Mouse (Mus musculus): ENCODE data around the gene Rcc2.

Rcc2 gene

GRCm38 (mm10) chr4:140711360-140711759, 11.0 kb downstream of the Rcc2 start:
- DNase-seq = peak; percentile 38

- peak; percentile 95 for DNase-seq
These were observed 13.4 kb downstream of the Rcc2 start for GRCm38 (mm10) chr4:140713480-140714365.

DNA sequence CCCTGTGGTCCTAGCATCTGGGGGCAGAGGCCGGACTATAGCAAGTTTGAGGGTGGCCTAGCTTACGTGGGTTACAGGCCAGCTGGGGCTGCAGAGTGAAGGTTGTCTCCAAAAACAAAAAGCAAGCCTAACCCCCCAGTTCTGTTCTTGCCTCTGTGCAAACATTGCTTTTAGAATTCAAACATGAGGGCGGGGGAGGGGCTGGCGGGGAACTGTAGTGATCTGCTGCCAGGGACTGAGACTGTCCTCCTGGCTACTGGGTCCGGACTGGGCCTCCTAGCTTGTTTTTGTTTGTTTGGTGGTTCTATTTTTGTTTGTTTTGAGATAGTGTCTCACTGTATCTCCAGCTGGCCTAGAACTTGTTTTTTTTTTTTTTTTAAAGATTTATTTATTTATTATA, 14.2 kb downstream of the Rcc2 start:
- DNase-seq = no peak

DNA sequence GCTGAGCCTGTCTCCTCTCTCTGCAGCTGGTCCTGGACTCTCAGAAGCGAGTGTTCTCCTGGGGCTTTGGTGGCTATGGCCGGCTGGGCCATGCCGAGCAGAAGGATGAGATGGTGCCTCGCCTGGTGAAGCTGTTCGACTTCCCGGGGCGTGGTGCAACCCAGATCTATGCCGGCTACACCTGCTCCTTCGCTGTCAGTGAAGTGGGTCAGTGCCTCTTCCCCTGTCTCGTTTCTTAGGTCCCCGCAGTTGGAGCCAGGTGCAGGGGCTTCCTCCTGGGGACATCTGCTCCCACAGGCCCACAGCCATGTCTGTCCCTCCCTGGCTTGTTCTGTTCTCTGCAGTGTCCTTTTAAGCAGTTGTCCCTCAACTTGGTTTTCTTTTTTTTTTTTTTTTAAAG, 16.7 kb downstream of the Rcc2 start:
- DNase-seq = no peak

DNA sequence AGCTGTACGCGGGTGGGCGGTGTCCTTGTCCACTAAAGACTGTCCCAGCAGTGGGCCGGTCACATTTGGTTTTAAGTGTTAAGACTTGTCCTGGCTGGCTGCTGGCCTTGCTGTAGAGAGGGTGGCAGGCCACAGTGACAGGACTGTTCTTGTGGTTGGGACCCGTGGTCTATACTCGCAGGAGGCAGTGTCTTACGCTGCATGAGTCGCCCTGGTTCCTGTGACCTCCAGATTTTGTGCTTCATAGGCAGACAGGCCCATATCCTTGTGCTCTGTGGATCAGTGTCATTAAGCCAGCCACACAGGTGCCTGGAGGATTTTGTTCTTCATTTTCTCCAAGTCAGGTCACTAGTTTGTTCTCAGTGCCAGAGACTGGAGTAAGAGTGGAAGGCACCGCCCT, 18.1 kb downstream of the Rcc2 start:
- no peak for DNase-seq

DNA sequence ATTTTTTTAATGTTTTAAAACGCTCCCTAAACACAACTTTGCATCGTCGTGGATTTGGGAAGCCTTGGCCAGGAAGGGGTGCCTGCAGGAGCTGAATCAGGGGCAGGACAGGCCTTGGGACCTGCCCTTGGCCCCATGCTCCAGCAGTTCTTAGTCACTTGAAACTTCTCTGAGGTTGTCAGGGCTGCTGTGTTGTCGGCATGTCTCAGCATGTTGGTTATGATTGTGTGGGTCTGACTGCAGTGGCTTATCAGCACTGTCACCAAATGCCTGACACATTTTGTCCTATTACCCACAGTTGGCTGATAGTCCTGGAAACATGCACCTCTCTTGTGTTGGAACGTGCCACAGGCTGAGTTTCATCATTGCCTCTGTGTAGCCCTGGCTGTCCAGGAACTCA, 19.8 kb downstream of the Rcc2 start:
- no peak for DNase-seq

DNA sequence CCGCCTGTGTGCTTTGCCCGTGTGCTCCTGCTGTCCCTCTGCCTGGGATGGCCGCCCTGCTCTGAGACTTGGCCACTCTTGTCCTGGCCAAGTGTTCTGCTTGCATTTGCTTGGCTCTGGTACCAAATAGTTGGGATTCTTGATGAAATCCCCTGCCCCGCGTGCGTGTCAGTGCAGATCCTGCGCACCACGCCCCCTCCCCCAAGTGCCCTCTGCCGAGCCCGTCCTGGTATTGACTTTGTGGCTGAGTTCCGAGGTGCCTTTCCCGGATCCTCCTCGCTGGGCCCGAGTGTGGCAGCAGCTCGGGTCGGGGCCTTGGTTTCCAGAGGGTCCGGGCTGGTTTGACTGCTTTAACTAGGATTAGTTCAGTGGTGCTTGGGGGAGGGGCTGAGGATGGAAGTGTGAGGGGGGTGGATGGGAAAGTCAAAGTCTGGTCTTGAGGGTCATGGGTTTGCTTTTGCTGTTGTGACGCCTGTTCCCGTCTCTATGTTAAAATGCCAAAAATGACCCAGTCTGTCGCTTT, 21.7 kb downstream of the Rcc2 start:
- no peak for DNase-seq

- no peak for DNase-seq
These were observed 22.4 kb downstream of the Rcc2 start for GRCm38 (mm10) chr4:140722710-140723109.

DNA sequence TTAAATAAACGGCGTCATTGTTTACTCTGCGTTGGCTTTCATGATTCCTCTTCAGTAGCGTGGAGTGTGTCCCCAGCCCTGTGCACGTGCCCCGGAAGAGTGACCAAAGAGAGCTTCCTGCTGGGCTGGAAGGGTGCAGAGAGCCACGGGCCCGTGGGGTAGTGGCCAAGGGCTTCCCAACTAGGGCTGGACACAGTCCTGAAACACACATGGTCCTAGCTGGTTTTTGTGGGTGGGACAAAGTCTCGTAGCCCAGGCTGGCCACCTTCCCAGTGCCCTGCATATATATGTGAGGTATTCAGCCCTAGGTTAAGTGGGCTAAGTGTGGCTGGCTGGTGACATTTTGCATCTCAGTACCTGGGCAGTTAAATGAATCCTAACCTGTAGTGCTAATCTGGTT, 22.9 kb downstream of the Rcc2 start:
- no peak for DNase-seq

DNA sequence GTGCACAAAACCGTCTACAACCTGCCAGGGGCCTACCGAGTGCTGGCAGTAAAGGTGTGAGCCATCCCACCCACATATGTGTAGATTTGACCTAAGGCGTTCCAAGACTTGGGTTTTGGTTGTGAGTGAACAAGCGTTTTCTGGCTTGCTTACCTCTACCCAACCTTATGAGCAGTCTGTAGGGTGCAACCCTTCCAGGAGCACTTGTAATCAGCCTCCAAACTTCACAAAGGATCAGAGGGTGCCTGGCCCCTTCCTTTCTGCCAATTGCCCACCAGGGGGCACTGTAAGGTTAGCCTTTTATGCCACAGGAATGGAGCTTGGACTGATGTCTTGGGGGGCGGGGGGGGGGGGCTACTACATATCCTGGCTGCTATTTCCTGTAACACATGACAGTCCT, 23.5 kb downstream of the Rcc2 start:
- DNase-seq = peak; percentile 65

- DNase-seq = no peak
These were observed 24.4 kb downstream of the Rcc2 start for GRCm38 (mm10) chr4:140724739-140725138.

- no peak for DNase-seq
These were observed 26.6 kb downstream of the Rcc2 start for GRCm38 (mm10) chr4:140726907-140727306.

GRCm38 (mm10) chr4:140731654-140732053, 31.3 kb downstream of the Rcc2 start:
- DNase-seq = no peak

DNA sequence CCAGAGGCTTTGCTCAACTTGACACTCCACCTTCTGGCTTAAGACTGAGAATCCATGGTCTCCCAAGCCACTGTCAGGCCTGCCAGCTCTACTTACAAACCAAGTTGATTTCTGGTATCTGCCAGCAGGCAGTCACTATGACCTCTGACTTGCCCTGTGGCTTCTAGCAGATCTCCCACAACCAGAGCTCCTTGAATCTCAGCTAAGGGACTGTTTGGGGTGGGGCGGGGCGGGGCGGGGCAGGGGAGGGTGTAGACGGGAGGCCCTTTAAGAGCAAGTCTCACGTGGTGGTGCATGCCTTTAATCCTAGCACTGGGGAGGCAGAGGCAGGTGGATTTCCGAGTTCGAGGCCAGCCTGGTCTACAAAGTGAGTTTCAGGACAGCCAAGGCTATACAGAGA, 32.5 kb downstream of the Rcc2 start:
- DNase-seq = no peak

DNA sequence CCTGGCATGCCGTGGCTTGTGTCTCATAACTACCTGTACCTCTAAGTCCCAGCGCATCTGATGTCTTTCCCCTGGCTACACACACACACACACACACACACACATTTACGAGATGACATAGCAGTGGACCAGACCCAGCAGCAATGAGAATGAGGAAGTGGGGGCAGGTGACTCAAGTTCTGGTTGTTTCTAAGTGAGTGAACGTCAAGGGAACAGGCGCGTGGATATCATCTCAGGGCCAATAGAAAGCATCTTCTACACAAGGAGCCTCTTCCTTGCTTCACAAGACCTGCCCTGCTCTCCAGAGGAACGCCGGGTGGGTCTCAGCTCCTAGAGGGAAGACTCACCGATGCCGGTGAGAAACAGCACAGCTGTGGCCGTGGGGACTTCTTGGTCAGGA, 40.3 kb downstream of the Rcc2 start:
- DNase-seq = no peak

DNA sequence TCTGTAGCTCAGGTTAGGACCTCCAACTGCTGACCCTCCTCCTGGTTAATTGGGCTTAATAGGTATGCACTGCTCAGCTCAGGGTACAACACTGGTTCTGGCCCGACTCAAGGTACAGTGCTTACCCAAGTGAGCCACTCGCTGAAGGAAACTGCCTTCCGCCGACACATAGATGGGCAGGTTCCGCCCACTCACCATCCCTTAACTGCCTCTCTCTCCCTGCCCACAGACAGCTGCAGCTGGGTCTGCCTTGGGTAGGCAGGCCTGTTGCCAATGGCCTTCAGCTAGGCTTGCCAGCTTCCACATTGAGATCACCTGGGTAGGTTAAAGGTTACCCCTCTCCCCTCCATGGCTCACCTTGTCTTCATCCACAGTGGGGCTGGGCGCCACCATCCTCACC, 41.1 kb downstream of the Rcc2 start:
- DNase-seq = no peak

DNA sequence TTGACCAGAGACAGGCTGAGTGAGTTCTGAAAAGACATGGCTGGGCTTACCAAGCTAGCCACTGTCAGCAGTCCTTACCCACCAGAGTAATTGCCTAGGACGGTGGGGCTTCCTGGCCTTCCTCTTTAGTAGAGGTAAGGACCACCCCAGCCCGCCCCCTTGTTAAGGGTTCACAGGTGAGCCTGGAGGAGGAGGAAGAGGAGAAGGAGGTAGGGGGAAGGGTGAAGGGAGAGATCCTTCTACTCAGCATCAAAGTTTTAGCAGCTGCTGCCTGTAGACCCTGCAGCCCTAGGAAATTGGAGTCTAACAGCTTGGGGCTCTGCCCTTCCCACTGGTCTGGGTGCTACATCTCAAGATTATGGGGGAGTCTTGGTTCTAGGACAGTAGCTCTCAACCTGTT, 42.2 kb downstream of the Rcc2 start, which contains the start of gene Padi6:
Gene Padi6, minus strand, starts transcription at position 101 of the 400 bp plus-strand sequence.
- no peak for DNase-seq

- no peak for DNase-seq
These were observed 42.7 kb downstream of the Rcc2 start for GRCm38 (mm10) chr4:140743086-140743485.

DNA sequence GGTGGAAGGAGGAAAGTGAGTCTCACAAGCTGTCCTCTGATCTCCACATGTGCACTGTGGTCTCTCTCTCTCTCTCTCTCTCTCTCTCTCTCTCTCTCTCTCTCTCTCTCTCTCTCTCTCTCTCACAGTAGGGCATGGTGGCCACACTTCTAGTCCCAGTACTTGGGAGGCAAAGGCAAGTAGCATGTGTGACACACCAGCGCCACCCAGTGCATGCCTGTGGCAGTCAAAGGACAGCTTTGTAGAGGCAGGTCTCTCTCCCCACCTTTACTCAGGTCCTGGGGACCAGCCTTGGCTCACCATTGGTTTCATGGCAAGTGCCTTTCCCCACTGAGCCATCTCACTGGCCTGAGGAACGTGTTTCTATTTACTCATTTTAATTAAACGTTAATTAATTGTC, 44.3 kb downstream of the Rcc2 start:
- peak; percentile 50 for DNase-seq

DNA sequence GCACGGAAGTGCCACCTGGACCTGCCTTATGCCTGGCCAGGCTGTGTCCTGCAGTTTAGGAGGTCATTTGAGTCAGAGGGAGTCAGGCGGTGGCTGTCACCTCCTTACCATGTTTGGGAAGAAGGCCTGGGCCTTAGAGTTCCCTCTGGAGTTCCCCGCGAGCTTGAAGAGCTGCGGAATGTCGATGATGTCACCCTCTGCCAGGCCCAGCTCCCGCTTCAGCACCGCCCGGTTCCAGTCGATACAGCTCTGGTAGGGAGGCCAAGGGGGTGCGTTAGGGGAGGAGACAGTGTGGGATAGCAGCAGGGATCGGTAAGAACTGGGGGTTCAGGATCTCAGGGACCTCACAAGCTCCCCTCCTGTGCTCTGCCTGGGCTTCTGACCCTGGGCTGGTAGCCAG, 47.6 kb downstream of the Rcc2 start:
- DNase-seq = no peak

- DNase-seq = peak; percentile 61
These were observed 50.0 kb downstream of the Rcc2 start for GRCm38 (mm10) chr4:140750328-140750727.

DNA sequence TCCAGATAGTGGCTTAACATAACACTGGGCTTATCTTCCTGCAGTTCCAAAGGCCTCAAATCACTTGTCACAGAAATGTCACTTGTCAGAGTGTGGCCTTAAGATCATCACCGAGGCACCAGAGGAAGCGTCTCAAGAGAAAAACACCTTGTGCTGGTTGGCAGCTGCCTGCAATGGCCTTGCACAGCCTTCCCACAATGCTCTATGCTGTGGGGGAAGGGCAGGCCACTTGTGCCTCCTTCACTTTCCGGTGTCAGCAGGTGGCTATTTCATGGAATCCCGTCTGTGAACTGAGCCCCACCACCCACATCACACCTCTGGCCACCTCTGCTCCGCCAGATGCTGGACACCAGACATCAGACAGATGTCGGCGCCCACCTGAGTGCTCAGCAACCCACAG, 53.0 kb downstream of the Rcc2 start:
- DNase-seq = no peak

GRCm38 (mm10) chr4:140755811-140756210, 55.5 kb downstream of the Rcc2 start:
- DNase-seq = no peak

- no peak for DNase-seq
These were observed 61.3 kb downstream of the Rcc2 start for GRCm38 (mm10) chr4:140761601-140762000.

- DNase-seq = peak; percentile 77
These were observed 62.8 kb downstream of the Rcc2 start for GRCm38 (mm10) chr4:140763158-140763557.

Measured in kidney, postnatal 10 days (tissue).